Mouse (Mus musculus) MEL (cell line): ENCODE results near the gene Tatdn3. TPM values are rescaled to one million over a fixed set of nuclear protein-coding genes. Genes with fewer than 3 reads are reported as not detected.

Source experiments
- DNase-seq: peaks from one replicate; pipeline ENCODE4 v3.0.0; 2011; ENCODE audit warnings: low read depth, low spot score
- H3K27ac ChIP-seq: 2 replicates; pipeline ENCODE4 v1.5.1; 2012; ENCODE audit warnings: low read depth, mild to moderate bottlenecking, control low read depth, low read length, moderate library complexity; ENCODE audit not compliant: control insufficient read depth
- H3K27me3 ChIP-seq, 2 experiments: fragments of 150-350 bp in 1 of 2; sonication (generic) in 1 of 2; 2 replicates each; pipeline ENCODE4 v1.6.1; 2012; ENCODE audit warnings: low read length in 2 of 2, mild to moderate bottlenecking in 2 of 2, improper control_type of control experiment in 1 of 2, moderate library complexity in 1 of 2; ENCODE audit not compliant: insufficient read depth in 2 of 2, control insufficient read depth in 1 of 2
- H3K36me3 ChIP-seq, 2 experiments: 2 replicates each; pipeline ENCODE4 v1.6.1; 2012 to 2014; ENCODE audit warnings: low read length in 2 of 2, improper control_type of control experiment in 1 of 2, inconsistent platforms in 1 of 2, mild to moderate bottlenecking in 1 of 2; ENCODE audit not compliant: insufficient read depth in 2 of 2, control insufficient read depth in 1 of 2
- H3K4me1 ChIP-seq, 2 experiments: fragments of 150-350 bp in 1 of 2; sonication (generic) in 1 of 2; 2 replicates each; pipeline ENCODE4 v1.6.1; 2012; ENCODE audit warnings: low read length in 2 of 2, improper control_type of control experiment in 1 of 2, mild to moderate bottlenecking in 1 of 2; ENCODE audit not compliant: insufficient read depth in 2 of 2, control insufficient read depth in 1 of 2
- H3K4me3 ChIP-seq, 2 experiments: fragments of 150-350 bp in 1 of 2; sonication (generic) in 1 of 2; 2 replicates each; pipeline ENCODE4 v1.5.1; 2012; ENCODE audit warnings: low read depth in 2 of 2, low read length in 2 of 2, mild to moderate bottlenecking in 2 of 2, moderate library complexity in 2 of 2, control low read depth in 1 of 2, improper control_type of control experiment in 1 of 2; ENCODE audit not compliant: control insufficient read depth in 1 of 2, insufficient read depth in 1 of 2
- H3K79me2 ChIP-seq: 2 replicates; pipeline ENCODE4 v1.6.1; 2012; ENCODE audit warnings: mild to moderate bottlenecking, low read length, moderate library complexity; ENCODE audit not compliant: control insufficient read depth, poor library complexity, insufficient read depth
- H3K9ac ChIP-seq: 2 replicates; pipeline ENCODE4 v1.6.1; 2012; ENCODE audit warnings: low read depth, mild to moderate bottlenecking, control low read depth, low read length, moderate library complexity; ENCODE audit not compliant: control insufficient read depth, poor library complexity, severe bottlenecking
- H3K9me3 ChIP-seq: fragments of 150-350 bp; sonication (generic); replicated peaks from 2 replicates; pipeline ENCODE4 v1.6.1; 2012; ENCODE audit warnings: mild to moderate bottlenecking, low read length, improper control_type of control experiment, moderate library complexity; ENCODE audit not compliant: insufficient read depth
- CHD1 ChIP-seq: IDR thresholded peaks from 2 replicates; pipeline ENCODE4 v1.6.1; 2012; ENCODE audit warnings: low read depth, mild to moderate bottlenecking, inconsistent platforms, low read length, improper control_type of control experiment
- CHD2 ChIP-seq: IDR thresholded peaks from 2 replicates; pipeline ENCODE4 v1.6.1; 2011; ENCODE audit warnings: low read length, improper control_type of control experiment
- CTCF ChIP-seq, 3 experiments: IDR thresholded peaks in 2 of 3; conservative IDR thresholded peaks in 1 of 3; 2 replicates each; pipeline ENCODE4 v1.5.1; 2011 to 2012; ENCODE audit warnings: low read length in 3 of 3, low read depth in 2 of 3, mild to moderate bottlenecking in 2 of 3, improper control_type of control experiment in 1 of 3, inconsistent platforms in 1 of 3, mixed read lengths in 1 of 3, moderate library complexity in 1 of 3; ENCODE audit not compliant: control insufficient read depth in 1 of 3, insufficient read depth in 1 of 3, poor library complexity in 1 of 3, severe bottlenecking in 1 of 3
- E2F4 ChIP-seq: IDR thresholded peaks from 2 replicates; pipeline ENCODE4 v1.6.1; 2011; ENCODE audit warnings: low read depth, low read length, improper control_type of control experiment, borderline replicate concordance
- ELF1 ChIP-seq: IDR thresholded peaks from 2 replicates; pipeline ENCODE4 v1.6.1; 2014; ENCODE audit warnings: low read depth, mild to moderate bottlenecking, inconsistent platforms, low read length, improper control_type of control experiment, moderate library complexity
- EP300 ChIP-seq, 2 experiments: IDR thresholded peaks; 2 replicates each; pipeline ENCODE4 v1.6.1; 2011; ENCODE audit warnings: improper control_type of control experiment in 2 of 2, low read length in 2 of 2, low read depth in 1 of 2, mild to moderate bottlenecking in 1 of 2
- ETS1 ChIP-seq: IDR thresholded peaks from 2 replicates; pipeline ENCODE4 v1.6.1; 2012; ENCODE audit warnings: low read depth, mild to moderate bottlenecking, inconsistent platforms, low read length, improper control_type of control experiment, moderate library complexity
- GABPA ChIP-seq: IDR thresholded peaks from 2 replicates; pipeline ENCODE4 v1.6.1; 2012; ENCODE audit warnings: low read depth, mild to moderate bottlenecking, inconsistent platforms, low read length, improper control_type of control experiment, moderate library complexity
- HCFC1 ChIP-seq: IDR thresholded peaks from 2 replicates; pipeline ENCODE4 v1.6.1; 2012; ENCODE audit warnings: low read depth, mild to moderate bottlenecking, inconsistent platforms, low read length, improper control_type of control experiment, moderate library complexity
- JUND ChIP-seq: IDR thresholded peaks from 2 replicates; pipeline ENCODE4 v1.6.1; 2011; ENCODE audit warnings: low read depth, mild to moderate bottlenecking, improper control_type of control experiment, low read length
- KAT2A ChIP-seq: conservative IDR thresholded peaks from 2 replicates; pipeline ENCODE4 v1.6.1; 2012; ENCODE audit warnings: low read depth, low read length, improper control_type of control experiment, inconsistent platforms
- MAFK ChIP-seq: IDR thresholded peaks from 2 replicates; pipeline ENCODE4 v1.6.1; 2011; ENCODE audit warnings: low read depth, mild to moderate bottlenecking, low read length, improper control_type of control experiment, borderline replicate concordance
- MAZ ChIP-seq: IDR thresholded peaks from 2 replicates; pipeline ENCODE4 v1.6.1; 2012; ENCODE audit warnings: low read depth, mild to moderate bottlenecking, inconsistent platforms, low read length, improper control_type of control experiment
- MEF2A ChIP-seq: IDR thresholded peaks from 2 replicates; pipeline ENCODE4 v1.6.1; 2014; ENCODE audit warnings: low read depth, mild to moderate bottlenecking, inconsistent platforms, low read length, improper control_type of control experiment; ENCODE audit not compliant: poor library complexity, insufficient replicate concordance, severe bottlenecking; ENCODE audit errors: extremely low read depth
- MXI1 ChIP-seq: IDR thresholded peaks from 2 replicates; pipeline ENCODE4 v1.6.1; 2011; ENCODE audit warnings: mild to moderate bottlenecking, low read depth, low read length, improper control_type of control experiment
- MYC ChIP-seq: IDR thresholded peaks from 2 replicates; pipeline ENCODE4 v1.6.1; 2011; ENCODE audit warnings: low read depth, mild to moderate bottlenecking, low read length, improper control_type of control experiment, moderate library complexity
- NELFE ChIP-seq: IDR thresholded peaks from 2 replicates; pipeline ENCODE4 v1.6.1; 2011; ENCODE audit warnings: low read depth, low read length, improper control_type of control experiment
- NRF1 ChIP-seq: IDR thresholded peaks from 2 replicates; pipeline ENCODE4 v1.6.1; 2014; ENCODE audit warnings: low read depth, mild to moderate bottlenecking, inconsistent platforms, low read length, improper control_type of control experiment, moderate library complexity; ENCODE audit not compliant: poor library complexity, insufficient read depth, severe bottlenecking
- POLR2AphosphoS2 ChIP-seq: IDR thresholded peaks from 2 replicates; pipeline ENCODE4 v1.6.1; 2011; ENCODE audit warnings: low read length, improper control_type of control experiment
- POLR2AphosphoS5 ChIP-seq: IDR thresholded peaks from 2 replicates; pipeline ENCODE4 v1.6.1; 2012; ENCODE audit warnings: low read depth, borderline replicate concordance, mild to moderate bottlenecking, inconsistent platforms, low read length, moderate library complexity, mixed read lengths
- RAD21 ChIP-seq: IDR thresholded peaks from 2 replicates; pipeline ENCODE4 v1.6.1; 2011; ENCODE audit warnings: mild to moderate bottlenecking, low read depth, low read length, improper control_type of control experiment
- SIN3A ChIP-seq: IDR thresholded peaks from 2 replicates; pipeline ENCODE4 v1.6.1; 2012; ENCODE audit warnings: low read length, improper control_type of control experiment, inconsistent platforms
- SMC3 ChIP-seq: IDR thresholded peaks from 2 replicates; pipeline ENCODE4 v1.6.1; 2011; ENCODE audit warnings: low read depth, low read length, improper control_type of control experiment
- TAL1 ChIP-seq: IDR thresholded peaks from 2 replicates; pipeline ENCODE4 v1.6.1; 2012; ENCODE audit warnings: mild to moderate bottlenecking, inconsistent platforms, low read length, moderate library complexity, mixed read lengths
- TBP ChIP-seq: IDR thresholded peaks from 2 replicates; pipeline ENCODE4 v1.8.0; 2011; ENCODE audit warnings: low read depth, low read length, improper control_type of control experiment
- TCF12 ChIP-seq: IDR thresholded peaks from 2 replicates; pipeline ENCODE4 v1.6.1; 2014; ENCODE audit warnings: low read depth, mild to moderate bottlenecking, inconsistent platforms, low read length, improper control_type of control experiment, moderate library complexity
- UBTF ChIP-seq: IDR thresholded peaks from 2 replicates; pipeline ENCODE4 v1.6.1; 2012; ENCODE audit warnings: low read depth, mild to moderate bottlenecking, inconsistent platforms, low read length, improper control_type of control experiment, moderate library complexity, borderline replicate concordance; ENCODE audit not compliant: insufficient read depth
- USF1 ChIP-seq: IDR thresholded peaks from 2 replicates; pipeline ENCODE4 v1.6.1; 2014; ENCODE audit warnings: low read depth, mild to moderate bottlenecking, inconsistent platforms, low read length, improper control_type of control experiment, moderate library complexity
- USF2 ChIP-seq, 2 experiments: IDR thresholded peaks; 2 replicates each; pipeline ENCODE4 v1.6.1; 2011 to 2012; ENCODE audit warnings: improper control_type of control experiment in 2 of 2, low read length in 2 of 2, borderline replicate concordance in 1 of 2, inconsistent platforms in 1 of 2, low read depth in 1 of 2, mild to moderate bottlenecking in 1 of 2; ENCODE audit not compliant: insufficient read depth in 1 of 2
- ZC3H11A ChIP-seq: IDR thresholded peaks from 2 replicates; pipeline ENCODE4 v1.6.1; 2012; ENCODE audit warnings: low read depth, mild to moderate bottlenecking, inconsistent platforms, low read length, improper control_type of control experiment
- ZKSCAN1 ChIP-seq: IDR thresholded peaks from 2 replicates; pipeline ENCODE4 v1.6.1; 2012; ENCODE audit warnings: low read depth, mild to moderate bottlenecking, inconsistent platforms, low read length, improper control_type of control experiment, moderate library complexity
- ZMIZ1 ChIP-seq: IDR thresholded peaks from 2 replicates; pipeline ENCODE4 v1.6.1; 2012; ENCODE audit warnings: low read depth, mild to moderate bottlenecking, inconsistent platforms, low read length, improper control_type of control experiment, moderate library complexity
- ZNF384 ChIP-seq: IDR thresholded peaks from 2 replicates; pipeline ENCODE4 v1.6.1; 2012; ENCODE audit warnings: low read depth, mild to moderate bottlenecking, inconsistent platforms, low read length, improper control_type of control experiment
- polyA plus RNA-seq, 2 experiments: library from polyadenylated mRNA; stranded (reverse) in 1 of 2; unstranded in 1 of 2; fragments of >175 nt in 1 of 2; fragments of >200 nt in 1 of 2; gene quantifications; 2 replicates each; pipeline versions ENCODE4 v1.2.1 to v1.2.4; 2012; ENCODE audit warnings: low replicate concordance in 2 of 2, low read depth in 1 of 2; ENCODE audit not compliant: insufficient read length in 2 of 2, insufficient read depth in 1 of 2, missing spikeins in 1 of 2
- total RNA-seq: library from RNA; depleted of rRNA; stranded (reverse); fragments of 300-350 nt; gene quantifications from 2 replicates; pipeline ENCODE4 v1.2.3, GENCODE M21; 2012

Gene Tatdn3
- total and polyA plus RNA-seq, 3 experiments = 14.5 to 19.0 TPM; not detected in 1

GRCm38 (mm10) chr1:191089355-191089754 lies 26.6 kb upstream of the Tatdn3 start (continued):
- no peak for TF ChIP-seq NRF1
- peak; percentile 70; the same call in 1 of the 2 replicates for TF ChIP-seq MYC
- no peak for TF ChIP-seq JUND
- no peak; the same call in 1 of the 2 replicates for TF ChIP-seq POLR2AphosphoS2
- peak; percentile 89 for TF ChIP-seq ETS1
- TF ChIP-seq ZC3H11A = no peak
- TF ChIP-seq MEF2A = no peak
- peak; percentile 42 for TF ChIP-seq TAL1
- TF ChIP-seq MXI1 = peak; percentile 43
- TF ChIP-seq KAT2A = no peak
- TF ChIP-seq POLR2AphosphoS5 = no peak
- TF ChIP-seq GABPA = no peak
- TF ChIP-seq CTCF (IDR thresholded peaks at IDR 0.05 in 2 of 3, conservative IDR thresholded peaks at IDR 0.05 in 1 of 3; ENCODE audit: control insufficient read depth in 1 of 3, insufficient read depth in 1 of 3, low read depth in 2 of 3, low read length in 3 of 3, poor library complexity in 1 of 3, severe bottlenecking in 1 of 3) = no peak
- TF ChIP-seq HCFC1 = no peak
- no peak for TF ChIP-seq E2F4
- 0 out of 2 replicates have a peak, but pooled peaks have one; percentile 3 for TF ChIP-seq ZMIZ1
- TF ChIP-seq MAFK = no peak
- no peak for TF ChIP-seq CHD2

- Histone ChIP-seq H3K4me1 (peaks cover 31 to 56% of the 10 kb centered on the region in 2 experiments), H3K36me3 (peaks cover 5 to 52% of the 10 kb centered on the region in 2 experiments; a peak in 3 of 4 replicates), H3K4me3 (no peak overlapping the region), H3K9ac (peak overlapping the region; percentile 46), H3K9me3 (no peaks in the 10 kb centered on the region), H3K27ac (peak overlapping the region; percentile 75), H3K27me3 (no peaks in the 10 kb centered on the region), H3K79me2 (no peaks in the 10 kb centered on the region)
- DNase-seq = peak; percentile 74
- no peak for TF ChIP-seq UBTF
- no peak for TF ChIP-seq ZNF384
- TF ChIP-seq ZKSCAN1 = no peak
- no peak for TF ChIP-seq NELFE
- TF ChIP-seq ETS1 = peak; percentile 79
- TF ChIP-seq MEF2A = no peak
- peak; percentile 86; the same call in 1 of the 2 replicates for TF ChIP-seq GABPA
- TF ChIP-seq SIN3A = peak; percentile 68
- TF ChIP-seq EP300 (IDR thresholded peaks at IDR 0.05; ENCODE audit: low read depth in 1 of 2, low read length in 2 of 2) = peak; percentile 73
- no peak for TF ChIP-seq USF2 (IDR thresholded peaks at IDR 0.05; ENCODE audit: borderline replicate concordance in 1 of 2, insufficient read depth in 1 of 2, low read depth in 1 of 2, low read length in 2 of 2)
- no peak for TF ChIP-seq NRF1
- no peak for TF ChIP-seq CHD1
- no peak; the same call in 1 of the 2 replicates for TF ChIP-seq RAD21
- no peak for TF ChIP-seq HCFC1
- TF ChIP-seq CHD2 = no peak
- TF ChIP-seq MYC = 0 out of 2 replicates have a peak, but pooled peaks have one; percentile 53
- no peak for TF ChIP-seq SMC3
- no peak for TF ChIP-seq USF1
- no peak for TF ChIP-seq MAZ
- 0 out of 2 replicates have a peak, but pooled peaks have one; percentile 13 for TF ChIP-seq TBP
- no peak for TF ChIP-seq TCF12
- no peak for TF ChIP-seq ZMIZ1
- no peak for TF ChIP-seq ELF1
- TF ChIP-seq ZC3H11A = no peak
- no peak for TF ChIP-seq POLR2AphosphoS5
- no peak; the same call in 1 of the 2 replicates for TF ChIP-seq JUND
- no peak for TF ChIP-seq KAT2A
- TF ChIP-seq TAL1 = no peak
These were observed 25.2 kb upstream of the Tatdn3 start for GRCm38 (mm10) chr1:191087955-191088354.
